Mouse (Mus musculus): ENCODE results near the gene Itpr1. TPM values are rescaled to one million over a fixed set of nuclear protein-coding genes. Genes with fewer than 3 reads are reported as not detected.
"Not testable (repeated sequence)": the region's sequence is repeated elsewhere in the genome, so short reads cannot be mapped to it uniquely, and the experiment has no call there.

Itpr1 gene
- total RNA-seq, 2 experiments from 2014 or later = 37.0 to 48.1 TPM

GRCm38 (mm10) chr6:108549495-108549935, 336.6 kb downstream of the Itpr1 start:
- DNase-seq = no peak

GRCm38 (mm10) chr6:108551725-108552620, 339.1 kb downstream of the Itpr1 start:
- no peak for DNase-seq

GRCm38 (mm10) chr6:108553013-108553412, 340.1 kb downstream of the Itpr1 start:
- DNase-seq = no peak

GRCm38 (mm10) chr6:108553536-108553935, 340.6 kb downstream of the Itpr1 start:
- DNase-seq = no peak

- no peak for DNase-seq
Observed at GRCm38 (mm10) chr6:108554389-108554788, 341.5 kb downstream of the Itpr1 start.

- no peak for DNase-seq
Observed at GRCm38 (mm10) chr6:108554878-108555277, 342.0 kb downstream of the Itpr1 start.

- DNase-seq = no peak
Observed at GRCm38 (mm10) chr6:108557576-108558322, 344.9 kb downstream of the Itpr1 start.

GRCm38 (mm10) chr6:108559226-108559625, 346.3 kb downstream of the Itpr1 start:
- DNase-seq = not testable (repeated sequence)

- DNase-seq = no peak
Observed at GRCm38 (mm10) chr6:108562971-108563370, 350.1 kb downstream of the Itpr1 start.

- DNase-seq = not testable (repeated sequence)
Observed at GRCm38 (mm10) chr6:108565447-108565846, 352.6 kb downstream of the Itpr1 start.

GRCm38 (mm10) chr6:108566549-108566948, 353.7 kb downstream of the Itpr1 start:
- no peak for DNase-seq

GRCm38 (mm10) chr6:108569460-108570187, 356.7 kb downstream of the Itpr1 start:
- DNase-seq = peak; percentile 37 to 61

- DNase-seq = peak; percentile 81 to 89
Observed at GRCm38 (mm10) chr6:108570351-108571041, 357.6 kb downstream of the Itpr1 start.

GRCm38 (mm10) chr6:108571042-108571590, 358.2 kb downstream of the Itpr1 start:
- DNase-seq = peak; percentile 92 to 95

- DNase-seq = no peak
Observed at GRCm38 (mm10) chr6:108572646-108573045, 359.8 kb downstream of the Itpr1 start.

GRCm38 (mm10) chr6:108577056-108577455, 364.2 kb downstream of the Itpr1 start:
- DNase-seq = no peak

- DNase-seq = no peak
Observed at GRCm38 (mm10) chr6:108588426-108588825, 375.5 kb downstream of the Itpr1 start.

- no peak for DNase-seq
Observed at GRCm38 (mm10) chr6:108592227-108592626, 379.3 kb downstream of the Itpr1 start.

GRCm38 (mm10) chr6:108592636-108593035, 379.7 kb downstream of the Itpr1 start:
- no peak for DNase-seq

GRCm38 (mm10) chr6:108594171-108594841, 381.4 kb downstream of the Itpr1 start:
- DNase-seq = no peak

GRCm38 (mm10) chr6:108598691-108599090, 385.8 kb downstream of the Itpr1 start:
- DNase-seq = no peak
